Mouse (Mus musculus) limb, embryonic 12.5 days (tissue): ENCODE measurements around the gene Arfip1. TPM values are rescaled to one million over a fixed set of nuclear protein-coding genes. Genes with fewer than 3 reads are reported as not detected.
"Not testable (repeated sequence)": the region's sequence is repeated elsewhere in the genome, so short reads cannot be mapped to it uniquely, and the experiment has no call there.

ENCODE experiments used
- ATAC-seq: fragments of 200-750 bp; cut with Nextera tagmentation; 2 replicates; pipeline ENCODE4 v1.8.0; 2017; ENCODE audit warnings: low read depth, moderate TSS enrichment; ENCODE audit not compliant: insufficient number of reproducible peaks, insufficient read depth, low FRiP score, low TSS enrichment
- H3K27ac ChIP-seq: fragments of 300-500 bp; sonication (generic); 2 replicates; pipeline ENCODE4 v1.5.1; 2016; ENCODE audit warnings: mild to moderate bottlenecking, moderate library complexity
- H3K27me3 ChIP-seq: fragments of 300-500 bp; sonication (generic); 2 replicates; pipeline ENCODE4 v1.6.1; 2016; ENCODE audit warnings: mild to moderate bottlenecking, moderate library complexity
- H3K36me3 ChIP-seq: fragments of 300-500 bp; sonication (generic); 2 replicates; pipeline ENCODE4 v1.6.1; 2016; ENCODE audit warnings: mild to moderate bottlenecking, moderate library complexity
- H3K4me1 ChIP-seq: fragments of 300-500 bp; sonication (generic); replicated peaks from 2 replicates; pipeline ENCODE4 v1.6.1; 2016
- H3K4me2 ChIP-seq: fragments of 300-500 bp; sonication (generic); 2 replicates; pipeline ENCODE4 v1.6.1; 2016; ENCODE audit warnings: mild to moderate bottlenecking, moderate library complexity
- H3K4me3 ChIP-seq: fragments of 300-500 bp; sonication (generic); replicated peaks from 2 replicates; pipeline ENCODE4 v1.5.1; 2016; ENCODE audit warnings: mild to moderate bottlenecking
- H3K9ac ChIP-seq: fragments of 300-500 bp; sonication (generic); replicated peaks from 2 replicates; pipeline ENCODE4 v1.6.1; 2016; ENCODE audit warnings: mild to moderate bottlenecking, moderate library complexity
- H3K9me3 ChIP-seq: fragments of 300-500 bp; sonication (generic); 2 replicates; pipeline ENCODE4 v1.6.1; 2016; ENCODE audit warnings: mild to moderate bottlenecking, moderate library complexity
- WGBS: fragments of 180-500 bp; shearing (Covaris S2); methylation state at CpG from one replicate; pipeline ENCODE4 v1.1.7; 2016; 5-methylcytosine and 5-hydroxymethylcytosine counted together
- polyA plus RNA-seq: library from polyadenylated mRNA; unstranded; fragments of >200 nt; fragmentation: Nextera tagmentation; extraction: Ambion mirVana; gene quantifications from 2 replicates; pipeline ENCODE4 v1.2.1, GENCODE M21; 2016

Gene Arfip1
- polyA plus RNA-seq, 1 experiment from 2014 or later, result 35.5 TPM

DNA sequence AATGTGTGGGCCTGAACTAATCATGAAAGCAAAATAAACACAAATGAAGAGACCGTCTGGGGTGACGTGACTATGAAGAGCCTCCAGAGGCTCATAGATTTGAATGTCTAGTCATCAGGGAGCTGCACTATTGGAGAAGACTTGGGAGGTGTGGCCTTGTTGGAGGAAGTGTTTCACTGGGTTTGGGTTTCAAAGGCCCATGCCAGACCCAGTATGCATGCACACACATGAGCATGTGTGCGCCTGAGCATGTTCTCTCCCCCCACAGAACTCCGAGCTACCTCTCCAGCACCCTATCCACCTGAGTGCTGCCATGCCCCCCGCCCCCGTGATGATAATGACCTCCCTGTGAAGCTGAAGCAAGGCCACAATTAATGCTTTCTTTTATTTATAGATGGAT, 12.8 kb downstream of the Arfip1 start:
- Histone ChIP-seq H3K9ac (no peak overlapping the region), H3K36me3 (no peaks in the 10 kb centered on the region), H3K4me2 (no peak overlapping the region), H3K27me3 (no peaks in the 10 kb centered on the region), H3K9me3 (no peaks in the 10 kb centered on the region), H3K4me3 (no peak overlapping the region), H3K4me1 (peaks cover 8% of the 10 kb centered on the region; the same call in 1 of the 2 replicates), H3K27ac (no peak overlapping the region)
- ATAC-seq, result no peak
- 80% methylated on average over 6 of the region's 6 CpGs for WGBS

DNA sequence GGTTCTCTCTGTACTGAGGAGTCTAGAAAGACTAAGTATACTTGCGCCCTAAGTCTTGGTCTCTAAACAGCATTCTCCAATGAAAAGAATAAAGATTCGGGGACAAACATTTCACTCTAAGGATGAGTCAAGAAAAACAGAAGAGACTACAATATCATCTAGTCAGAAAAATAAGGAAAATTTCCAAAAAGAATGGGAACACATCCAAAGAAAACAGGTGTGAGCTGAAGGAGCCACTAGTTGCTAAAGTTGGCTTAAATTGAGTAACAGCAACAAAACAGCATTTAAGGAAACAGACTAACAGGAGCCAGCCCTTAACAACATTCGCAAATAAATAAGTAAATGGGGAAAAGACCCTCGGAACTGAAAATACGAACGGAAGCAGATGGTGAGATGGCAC, 13.9 kb downstream of the Arfip1 start:
- ATAC-seq, result no peak
- no peaks in the 10 kb centered on the region for H3K9me3 ChIP-seq
- H3K4me1 ChIP-seq, result peaks cover 8% of the 10 kb centered on the region; the same call in 1 of the 2 replicates
- no peak overlapping the region for H3K4me3 ChIP-seq
- H3K4me2 ChIP-seq, result no peak overlapping the region
- H3K36me3 ChIP-seq, result no peaks in the 10 kb centered on the region
- H3K27me3 ChIP-seq, result no peaks in the 10 kb centered on the region
- no peak overlapping the region for H3K9ac ChIP-seq
- WGBS, result 89% methylated on average over 6 of the region's 6 CpGs
- H3K27ac ChIP-seq, result no peak overlapping the region

DNA sequence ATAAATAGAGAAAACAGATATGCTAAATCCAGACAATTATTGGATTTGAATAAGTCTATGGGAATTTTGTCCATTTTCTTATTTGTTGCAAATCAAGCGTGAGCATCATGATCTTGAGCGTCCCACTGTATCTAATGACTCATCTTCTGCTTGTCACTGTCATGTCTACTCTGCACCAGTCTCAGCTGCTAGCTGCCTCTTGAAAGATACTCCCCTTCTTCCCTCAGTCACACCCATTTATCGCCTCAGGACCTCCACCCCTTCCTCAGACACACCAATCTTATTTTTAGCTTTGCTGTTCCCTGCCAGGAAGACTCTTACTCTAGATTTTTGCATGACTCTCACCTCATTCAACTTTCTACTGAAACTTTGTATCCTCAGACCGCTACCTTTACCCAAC, 19.0 kb downstream of the Arfip1 start:
- no peak overlapping the region for H3K9ac ChIP-seq
- no peaks in the 10 kb centered on the region for H3K27me3 ChIP-seq
- no peak overlapping the region for H3K4me3 ChIP-seq
- H3K36me3 ChIP-seq, result no peaks in the 10 kb centered on the region
- H3K4me2 ChIP-seq, result no peak overlapping the region
- 87% methylated on average over 4 of the region's 4 CpGs for WGBS
- no peaks in the 10 kb centered on the region for H3K4me1 ChIP-seq
- no peaks in the 10 kb centered on the region for H3K9me3 ChIP-seq
- no peak for ATAC-seq
- no peak overlapping the region for H3K27ac ChIP-seq

DNA sequence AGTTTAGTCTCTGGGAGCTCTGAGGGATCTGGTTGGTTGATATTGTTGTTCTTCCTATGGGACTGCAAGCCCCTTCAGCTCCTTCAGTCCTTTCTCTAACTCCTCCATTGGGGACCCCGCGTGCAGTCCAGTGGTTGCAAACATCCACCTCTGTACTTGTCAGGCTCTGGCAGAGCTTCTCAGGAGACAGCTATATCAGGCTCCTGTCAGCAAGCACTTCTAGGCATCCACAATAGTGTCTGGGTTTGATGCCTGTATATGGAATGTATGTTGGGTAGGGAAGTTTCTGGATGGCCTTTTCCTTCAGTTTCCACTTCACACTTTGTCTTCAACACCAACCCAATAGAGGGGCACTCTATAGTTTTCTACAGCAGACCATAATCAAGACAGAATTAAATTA, 19.5 kb downstream of the Arfip1 start:
- not testable (repeated sequence) for H3K36me3 ChIP-seq, H3K9me3 ChIP-seq, ATAC-seq, H3K27me3 ChIP-seq, H3K27ac ChIP-seq, H3K4me2 ChIP-seq, H3K9ac ChIP-seq, H3K4me3 ChIP-seq, H3K4me1 ChIP-seq
- WGBS, result 92% methylated on average over 2 of the region's 2 CpGs

DNA sequence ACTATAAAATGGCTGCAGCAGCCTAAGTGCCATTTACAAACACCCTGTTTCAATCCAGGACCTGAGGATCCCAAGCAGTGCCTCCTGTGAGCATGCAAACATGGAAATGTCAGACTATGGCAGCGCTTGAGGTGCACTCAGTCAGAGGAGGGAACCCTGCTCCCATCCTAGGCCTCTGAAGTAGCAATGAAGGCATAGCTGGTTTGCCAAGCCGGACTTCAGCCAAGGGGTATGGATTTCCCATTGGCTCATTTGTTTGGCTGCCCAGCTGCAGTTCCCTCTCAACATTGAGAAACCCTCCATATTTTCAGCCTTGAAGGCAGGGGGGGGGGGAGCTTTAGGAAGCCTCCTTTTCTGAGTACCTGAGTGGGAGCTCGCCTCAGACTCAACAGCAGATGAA, 24.1 kb downstream of the Arfip1 start:
- 89% methylated on average over 3 of the region's 3 CpGs for WGBS
- H3K36me3 ChIP-seq, result no peaks in the 10 kb centered on the region
- no peak overlapping the region for H3K4me3 ChIP-seq
- no peaks in the 10 kb centered on the region for H3K27me3 ChIP-seq
- no peak overlapping the region for H3K4me2 ChIP-seq
- H3K9ac ChIP-seq, result no peak overlapping the region
- H3K27ac ChIP-seq, result no peak overlapping the region
- no peak for ATAC-seq
- no peaks in the 10 kb centered on the region for H3K9me3 ChIP-seq
- H3K4me1 ChIP-seq, result 0 out of 2 replicates have a peak, but pooled peaks cover 5% of the 10 kb centered on the region

DNA sequence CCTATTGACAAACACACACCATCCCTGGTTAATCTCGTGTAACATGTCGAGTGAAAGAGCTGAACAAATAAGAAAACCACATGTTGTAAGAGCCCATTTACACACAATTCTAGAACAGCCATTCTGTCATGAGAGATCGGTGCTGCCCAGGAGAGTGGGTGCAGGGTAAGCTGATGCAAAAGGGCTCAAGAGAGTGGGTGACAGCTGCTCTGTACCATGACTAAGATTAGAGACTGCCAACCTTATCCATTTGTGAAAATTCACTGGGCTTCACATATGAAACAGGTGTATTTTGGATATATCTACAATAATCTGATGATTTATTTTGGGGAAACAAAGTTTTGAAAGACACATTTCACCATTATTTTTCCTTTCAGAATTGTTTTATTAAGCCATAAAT, 26.6 kb downstream of the Arfip1 start:
- Histone ChIP-seq H3K9ac (no peak overlapping the region), H3K4me2 (no peak overlapping the region), H3K27ac (no peak overlapping the region), H3K4me3 (no peak overlapping the region), H3K27me3 (no peaks in the 10 kb centered on the region), H3K4me1 (0 out of 2 replicates have a peak, but pooled peaks cover 5% of the 10 kb centered on the region), H3K36me3 (no peaks in the 10 kb centered on the region), H3K9me3 (no peaks in the 10 kb centered on the region)
- ATAC-seq, result no peak
- WGBS, result 85% methylated on average over 3 of the region's 3 CpGs

DNA sequence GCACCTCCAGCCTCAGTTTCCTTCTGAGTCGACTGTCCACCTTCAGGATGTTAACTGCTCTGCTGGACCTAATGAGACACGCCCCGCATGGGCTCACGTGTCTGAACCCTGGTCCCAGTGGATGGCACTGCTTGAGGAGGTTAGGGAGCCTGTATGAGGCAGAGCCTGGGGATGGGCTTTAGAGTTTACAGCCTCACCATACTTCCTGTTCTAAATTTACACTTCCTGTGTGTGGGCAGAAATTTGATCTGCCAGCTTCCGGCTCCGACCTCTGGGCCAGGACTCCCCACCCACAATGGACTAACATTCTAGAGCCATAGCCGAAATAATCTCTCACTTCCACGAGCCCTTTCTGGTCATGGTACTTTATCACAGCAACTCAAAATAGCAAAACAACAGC, 35.2 kb downstream of the Arfip1 start:
- H3K4me3 ChIP-seq, result no peak overlapping the region
- no peak overlapping the region for H3K4me2 ChIP-seq
- H3K9ac ChIP-seq, result no peak overlapping the region
- no peaks in the 10 kb centered on the region for H3K9me3 ChIP-seq
- no peak for ATAC-seq
- H3K36me3 ChIP-seq, result no peaks in the 10 kb centered on the region
- H3K27ac ChIP-seq, result no peak overlapping the region
- H3K27me3 ChIP-seq, result no peaks in the 10 kb centered on the region
- 66% methylated on average over 8 of the region's 8 CpGs for WGBS
- peaks cover 5% of the 10 kb centered on the region; the same call in 1 of the 2 replicates for H3K4me1 ChIP-seq

DNA sequence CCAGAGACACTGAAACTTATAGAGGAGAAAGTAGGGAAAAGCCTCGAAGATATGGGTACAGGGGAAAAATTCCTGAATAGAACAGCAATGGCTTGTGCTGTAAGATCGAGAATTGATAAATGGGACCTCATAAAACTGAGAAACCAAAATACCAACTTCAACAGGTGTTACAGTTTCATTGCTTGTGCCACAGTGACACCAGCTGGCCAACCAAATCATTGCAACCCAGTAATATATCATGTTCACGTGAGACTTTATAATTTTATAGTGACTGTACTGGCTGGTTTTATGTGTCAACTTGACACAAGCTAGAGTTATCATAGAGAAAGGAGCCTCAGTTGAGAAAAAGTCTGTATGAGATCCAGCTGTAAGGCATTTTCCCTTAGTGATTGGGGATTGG, 40.0 kb downstream of the Arfip1 start:
- H3K36me3 ChIP-seq, H3K27ac ChIP-seq, H3K4me1 ChIP-seq, H3K9me3 ChIP-seq, H3K4me3 ChIP-seq, ATAC-seq, H3K27me3 ChIP-seq, H3K9ac ChIP-seq, H3K4me2 ChIP-seq: not testable (repeated sequence)
- 17% methylated on average over 3 of the region's 3 CpGs for WGBS

DNA sequence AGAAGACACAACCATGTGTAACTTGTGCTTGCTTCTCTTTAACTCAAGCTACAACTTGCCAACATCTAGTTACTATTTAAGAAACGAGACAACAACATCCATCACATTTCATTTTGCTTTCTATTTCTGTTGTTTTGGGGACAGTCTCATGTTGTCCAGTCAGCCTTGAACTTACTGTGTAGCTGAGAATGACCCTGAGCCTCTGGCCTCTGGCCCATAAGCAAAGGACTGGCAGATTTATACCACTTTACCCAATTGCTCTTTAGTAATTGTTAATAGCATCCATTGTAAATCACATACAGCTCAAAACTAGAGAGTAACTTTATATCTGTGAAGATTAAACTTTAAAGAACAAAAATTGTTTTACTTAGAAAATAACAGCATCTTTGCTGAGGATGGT, 40.5 kb downstream of the Arfip1 start:
- no peak for ATAC-seq
- H3K4me3 ChIP-seq, result no peak overlapping the region
- H3K9me3 ChIP-seq, result no peaks in the 10 kb centered on the region
- no peak overlapping the region for H3K4me2 ChIP-seq
- H3K27ac ChIP-seq, result no peak overlapping the region
- no peaks in the 10 kb centered on the region for H3K27me3 ChIP-seq
- H3K9ac ChIP-seq, result no peak overlapping the region
- no peaks in the 10 kb centered on the region for H3K4me1 ChIP-seq
- WGBS, result 84% methylated on average over 1 of the region's 1 CpGs
- H3K36me3 ChIP-seq, result no peaks in the 10 kb centered on the region

DNA sequence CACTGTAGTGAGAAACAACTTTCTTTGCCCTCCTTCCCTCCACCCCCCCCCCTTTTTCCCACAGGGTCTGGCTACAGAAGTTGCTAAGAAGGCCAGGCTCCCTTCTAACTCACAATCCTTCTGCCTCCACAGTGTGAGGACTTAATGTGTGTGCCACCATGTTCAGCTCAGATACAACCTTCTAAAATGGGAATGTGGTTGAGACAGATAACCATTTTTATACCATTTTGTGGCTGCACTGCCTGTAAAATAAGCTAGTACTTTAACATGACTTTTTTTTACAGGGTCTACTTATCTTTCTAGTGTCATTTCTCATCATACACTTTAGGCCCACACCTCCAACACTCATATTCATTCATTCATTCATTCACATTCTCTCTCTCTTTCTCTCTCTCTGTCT, 41.8 kb downstream of the Arfip1 start:
- Histone ChIP-seq H3K36me3 (no peaks in the 10 kb centered on the region), H3K9me3 (no peaks in the 10 kb centered on the region), H3K27me3 (no peaks in the 10 kb centered on the region), H3K4me2 (no peak overlapping the region), H3K4me1 (no peaks in the 10 kb centered on the region), H3K27ac (no peak overlapping the region), H3K9ac (no peak overlapping the region), H3K4me3 (no peak overlapping the region)
- no peak for ATAC-seq

DNA sequence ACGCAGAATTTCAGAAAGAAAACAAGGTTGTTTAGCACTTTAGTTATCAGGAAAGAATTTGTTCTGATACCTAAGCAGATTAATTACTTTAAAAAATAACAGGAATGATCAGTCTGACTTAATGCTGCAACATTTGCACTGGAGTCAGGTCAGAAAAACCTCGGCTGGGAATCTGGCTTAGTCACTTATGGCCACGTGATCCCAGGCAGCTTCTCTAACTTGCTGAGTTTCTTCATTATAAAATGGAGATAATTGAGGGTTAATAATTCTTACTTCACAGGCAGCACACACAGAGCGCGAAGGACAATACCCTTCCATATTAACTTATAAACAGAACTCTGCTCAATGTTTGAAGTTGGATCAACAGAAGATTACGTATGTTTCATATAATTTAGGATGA, 45.4 kb downstream of the Arfip1 start:
- Histone ChIP-seq H3K27me3 (no peaks in the 10 kb centered on the region), H3K4me3 (no peak overlapping the region), H3K36me3 (peaks cover 3% of the 10 kb centered on the region; the same call in 1 of the 2 replicates), H3K4me2 (no peak overlapping the region), H3K27ac (no peak overlapping the region), H3K9ac (no peak overlapping the region), H3K9me3 (no peaks in the 10 kb centered on the region), H3K4me1 (no peaks in the 10 kb centered on the region)
- 86% methylated on average over 6 of the region's 6 CpGs for WGBS
- ATAC-seq, result no peak

DNA sequence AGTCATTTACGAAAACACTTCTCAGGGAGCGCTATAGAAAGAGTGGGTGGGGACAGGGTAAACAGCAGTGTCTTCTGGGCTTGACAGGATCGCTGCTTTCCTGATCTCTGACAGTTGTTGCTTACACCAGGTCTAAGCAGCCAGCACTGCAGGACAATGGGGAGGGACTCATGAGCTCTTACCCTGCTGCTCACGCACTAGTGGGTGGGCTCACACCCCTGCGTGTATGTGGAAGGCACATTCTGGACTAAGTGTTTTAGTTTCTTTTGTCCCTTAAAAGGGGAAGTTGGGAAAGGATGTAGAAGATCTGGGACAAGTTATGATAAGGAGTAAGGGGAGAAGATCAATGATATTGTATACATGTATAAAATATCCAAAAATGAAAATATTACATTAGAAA, 49.2 kb downstream of the Arfip1 start:
- no peaks in the 10 kb centered on the region for H3K27me3 ChIP-seq
- H3K9me3 ChIP-seq, result no peaks in the 10 kb centered on the region
- 86% methylated on average over 5 of the region's 5 CpGs for WGBS
- H3K4me1 ChIP-seq, result no peaks in the 10 kb centered on the region
- H3K9ac ChIP-seq, result no peak overlapping the region
- no peak for ATAC-seq
- no peak overlapping the region for H3K4me3 ChIP-seq
- no peak overlapping the region for H3K27ac ChIP-seq
- no peak overlapping the region for H3K4me2 ChIP-seq
- peaks cover 3% of the 10 kb centered on the region; the same call in 1 of the 2 replicates for H3K36me3 ChIP-seq
